In genomic region chr4:138379091-138379840, GRCm38 (mm10) we compare ENCODE assay signal across 10 mouse cellular contexts. TPM values are rescaled to one million over a fixed set of nuclear protein-coding genes. Genes with fewer than 3 reads are reported as not detected.
A peak's percentile ranks its signal among the peaks of the same experiment; 100 is the strongest.
DNase-seq lines count a peak whose midpoint lies in the region; ATAC-seq and TF ChIP-seq lines count a peak whose summit lies in the region.
"Had no signal": no experiment of that assay in that cellular context is flagged by ENCODE, and none has a peak within 500 bp of the region (broad histone marks: within the 10 kb centered on the region; RNA-seq: fewer than 3 reads in every experiment).

No protein-coding gene starts in this region.

- no peaks in the 10 kb centered on the region for H3K9me3 ChIP-seq in lung, postnatal 0 days (ENCODE audit: low read length)
- H3K9me3 ChIP-seq: heart, embryonic 15.5 days had no signal

- peak; percentile 92 for TF ChIP-seq CTCF in lung, postnatal 0 days (IDR thresholded peaks at IDR 0.05)

- H3K36me3 ChIP-seq in lung, postnatal 0 days (ENCODE audit: insufficient read depth, low read length): no peaks in the 10 kb centered on the region
- H3K36me3 ChIP-seq: heart, embryonic 15.5 days had no signal

- DNase-seq in ES-CJ7 (ENCODE audit: low read depth, low spot score): peak; percentile 74
- peak; percentile 87 for DNase-seq in adrenal gland, adult 2 months
- peak; percentile 32 for DNase-seq in embryo, embryonic 11.5 days (ENCODE audit: low read depth, low spot score)
- peak; percentile 78 for DNase-seq in heart, adult 8-10 months (ENCODE audit: low spot score)
- DNase-seq in kidney, postnatal 4 days: peak; percentile 79 to 84
- peak; percentile 84 for DNase-seq in lung, postnatal 0 days (ENCODE audit: low spot score)
- DNase-seq in retina, embryonic 14.5 days (ENCODE audit: low spot score): peak; percentile 82

- H3K4me1 ChIP-seq in lung, postnatal 0 days (ENCODE audit: insufficient read depth, low read depth, low read length): no peaks in the 10 kb centered on the region
- H3K4me1 ChIP-seq: heart, embryonic 15.5 days had no signal

- no peak overlapping the region for H3K9ac ChIP-seq in lung, postnatal 0 days (replicated peaks; ENCODE audit: low read depth)
- H3K9ac ChIP-seq: heart, embryonic 15.5 days had no signal

- no peaks in the 10 kb centered on the region for H3K27me3 ChIP-seq in lung, postnatal 0 days (replicated peaks; ENCODE audit: insufficient read depth, low read length)

- peak; percentile 81 for ATAC-seq in lung, postnatal 0 days
- ATAC-seq in erythroid progenitor cell, adult 5-6 weeks (replicated peaks; ENCODE audit: low FRiP score, poor library complexity, severe bottlenecking): no peak

- 40% methylated on average over 14 of the region's 14 CpGs for WGBS in lung, postnatal 0 days

- H3K4me2 ChIP-seq in lung, postnatal 0 days (replicated peaks; ENCODE audit: low read depth, low read length): no peak overlapping the region
- H3K4me2 ChIP-seq: heart, embryonic 15.5 days had no signal

- H3K4me3 ChIP-seq in lung, postnatal 0 days (ENCODE audit: low read depth, low read length): no peak overlapping the region
- H3K4me3 ChIP-seq: heart, embryonic 15.5 days had no signal

- no peak overlapping the region for H3K27ac ChIP-seq in lung, postnatal 0 days (ENCODE audit: low read length)
- H3K27ac ChIP-seq: heart, embryonic 15.5 days had no signal

- TF ChIP-seq EP300 in lung, postnatal 0 days (IDR thresholded peaks at IDR 0.05): no peak

RNA-seq across cellular contexts. Expression of gene Cda, which starts 11.5 kb away (rescaled TPM):
- 10 to 100 TPM; 11.2 to 15.5 TPM for total RNA-seq in adrenal gland, adult 2 months (2021)
- 26.4 and 31.5 TPM in 2 replicates for polyA plus RNA-seq in adrenal gland, adult 2 months (2012; rRNA removed)
- 1 to 10 TPM; 2.1 to 3.2 (median 2.8) TPM for total RNA-seq in heart, adult 8-10 months (2022)
- 15.6 and 16.0 TPM in 2 replicates for polyA plus RNA-seq in lung, postnatal 0 days (2015; fragmentation: Nextera tagmentation; extraction: Ambion mirVana)
- not detected in 2 replicates for total RNA-seq in erythroid progenitor cell, adult 5-6 weeks (2015; ENCODE audit: low replicate concordance)
- total RNA-seq in erythroid progenitor cell, adult 5-6 weeks (2017; ENCODE audit: low replicate concordance): not detected in 2 replicates

RNA-seq across cellular contexts. Expression of gene Fam43b, which starts 17.1 kb away (rescaled TPM):
- 1 to 10 TPM; 2.1 to 4.8 TPM for total RNA-seq in adrenal gland, adult 2 months (2021)
- polyA plus RNA-seq in adrenal gland, adult 2 months (2012; rRNA removed): 10.3 and 10.9 TPM in 2 replicates
- not detected for total RNA-seq in heart, adult 8-10 months (2022)
- 0.05 TPM in 1 of 2 replicates, not detected in the other for polyA plus RNA-seq in lung, postnatal 0 days (2015; fragmentation: Nextera tagmentation; extraction: Ambion mirVana)
- total RNA-seq in erythroid progenitor cell, adult 5-6 weeks (2015; ENCODE audit: low replicate concordance): not detected in 2 replicates
- total RNA-seq in erythroid progenitor cell, adult 5-6 weeks (2017; ENCODE audit: low replicate concordance): not detected in 2 replicates
- polyA plus RNA-seq: heart, embryonic 15.5 days; stomach, embryonic 16.5 days had no signal

RNA-seq across cellular contexts. Expression of gene Pink1, which starts 53.2 kb away (rescaled TPM):
- 100 to 1,000 TPM; 145 to 180 TPM for total RNA-seq in adrenal gland, adult 2 months (2021)
- polyA plus RNA-seq in adrenal gland, adult 2 months (2012; rRNA removed): 371 and 378 TPM in 2 replicates
- 100 to 1,000 TPM; 791 to 970 (median 864) TPM for total RNA-seq in heart, adult 8-10 months (2022)
- polyA plus RNA-seq in lung, postnatal 0 days (2015; fragmentation: Nextera tagmentation; extraction: Ambion mirVana): 129 and 144 TPM in 2 replicates
- 20.2 and 26.8 TPM in 2 replicates for total RNA-seq in erythroid progenitor cell, adult 5-6 weeks (2015; ENCODE audit: low replicate concordance)
- total RNA-seq in erythroid progenitor cell, adult 5-6 weeks (2017; ENCODE audit: low replicate concordance): 20.8 and 36.6 TPM in 2 replicates

RNA-seq across cellular contexts. Expression of gene Mul1, which starts 55.2 kb away (rescaled TPM):
- 10 to 100 TPM; 45.1 to 61.0 TPM for total RNA-seq in adrenal gland, adult 2 months (2021)
- 20.4 and 26.9 TPM in 2 replicates for polyA plus RNA-seq in adrenal gland, adult 2 months (2012; rRNA removed)
- 10 to 100 TPM; 72.0 to 84.5 (median 75.5) TPM for total RNA-seq in heart, adult 8-10 months (2022)
- polyA plus RNA-seq in lung, postnatal 0 days (2015; fragmentation: Nextera tagmentation; extraction: Ambion mirVana): 12.3 and 13.1 TPM in 2 replicates
- 2.9 and 3.2 TPM in 2 replicates for total RNA-seq in erythroid progenitor cell, adult 5-6 weeks (2015; ENCODE audit: low replicate concordance)
- 3.7 and 5.0 TPM in 2 replicates for total RNA-seq in erythroid progenitor cell, adult 5-6 weeks (2017; ENCODE audit: low replicate concordance)

Comparison
In these comparisons a context has a peak if more than half of its experiments do, and no peak if none do; other contexts are left out.
1. DNase-seq: peak in every context shown above with its lines; median percentile 87 in adrenal gland, adult 2 months; 84 in lung, postnatal 0 days; 82 in retina, embryonic 14.5 days; 82 in kidney, postnatal 4 days; 78 in heart, adult 8-10 months; 74 in ES-CJ7; 32 in embryo, embryonic 11.5 days.
2. RNA of gene Pink1, which starts 53.2 kb away (total RNA-seq): 791 to 970 TPM in heart, adult 8-10 months; 145 to 180 TPM in adrenal gland, adult 2 months and 20.2 to 36.6 TPM in erythroid progenitor cell, adult 5-6 weeks; every median in the first group is over 4 times any median in the second.